Mouse (Mus musculus): Measurements from ENCODE around the gene Fabp7. TPM values are rescaled to one million over a fixed set of nuclear protein-coding genes. Genes with fewer than 3 reads are reported as not detected.

Gene Fabp7
- polyA plus RNA-seq, 2 experiments: 0.70 to 1.6 TPM

GRCm38 (mm10) chr10:57744128-57744765, 40.4 kb upstream of the Fabp7 start:
- Histone ChIP-seq H3K4me3 (ENCODE audit: insufficient read depth in 1 of 2, low read depth in 2 of 2, low read length in 2 of 2) (no peak overlapping the region), H3K9ac (replicated peaks) (no peak overlapping the region), H3K9me3 (ENCODE audit: control insufficient read depth, low read length) (no peaks in the 10 kb centered on the region), H3K27me3 (ENCODE audit: control insufficient read depth, insufficient read depth, low read length) (no peaks in the 10 kb centered on the region), H3K36me3 (replicated peaks; ENCODE audit: control insufficient read depth, insufficient read depth, low read depth) (no peaks in the 10 kb centered on the region), H3K4me2 (ENCODE audit: low read depth) (no peak overlapping the region), H3K27ac (no peak overlapping the region), H3K4me1 (replicated peaks; ENCODE audit: control insufficient read depth in 2 of 2, insufficient read depth in 2 of 2, low read length in 1 of 2) (no peaks in the 10 kb centered on the region)
- 36% methylated on average over 2 of the region's 2 CpGs for WGBS (ENCODE audit: insufficient replicate concordance)
- TF ChIP-seq EP300 (IDR thresholded peaks at IDR 0.05; ENCODE audit: low read depth) (no peak), CTCF (IDR thresholded peaks at IDR 0.05; ENCODE audit: low read depth) (no peak)
- no peak for ATAC-seq (ENCODE audit: insufficient read depth)
- no peak for DNase-seq (ENCODE audit: low read depth in 3 of 3, low spot score in 3 of 3)

GRCm38 (mm10) chr10:57745452-57745851, 39.2 kb upstream of the Fabp7 start:
- DNase-seq (ENCODE audit: low read depth in 3 of 3, low spot score in 3 of 3): no peak

GRCm38 (mm10) chr10:57747127-57747526, 37.6 kb upstream of the Fabp7 start:
- Histone ChIP-seq H3K27me3 (ENCODE audit: control insufficient read depth, insufficient read depth, low read length) (no peaks in the 10 kb centered on the region), H3K4me1 (replicated peaks; ENCODE audit: control insufficient read depth in 2 of 2, insufficient read depth in 2 of 2, low read length in 1 of 2) (no peaks in the 10 kb centered on the region), H3K9me3 (ENCODE audit: control insufficient read depth, low read length) (no peaks in the 10 kb centered on the region), H3K27ac (no peak overlapping the region), H3K36me3 (replicated peaks; ENCODE audit: control insufficient read depth, insufficient read depth, low read depth) (no peaks in the 10 kb centered on the region), H3K4me2 (ENCODE audit: low read depth) (no peak overlapping the region), H3K9ac (replicated peaks) (no peak overlapping the region), H3K4me3 (ENCODE audit: insufficient read depth in 1 of 2, low read depth in 2 of 2, low read length in 2 of 2) (no peak overlapping the region)
- ATAC-seq (ENCODE audit: insufficient read depth): no peak
- DNase-seq (ENCODE audit: low read depth in 3 of 3, low spot score in 3 of 3): no peak
- TF ChIP-seq EP300 (IDR thresholded peaks at IDR 0.05; ENCODE audit: low read depth) (no peak), CTCF (IDR thresholded peaks at IDR 0.05; ENCODE audit: low read depth) (no peak)

More at GRCm38 (mm10) chr10:57745452-57745851, 39.2 kb upstream of the Fabp7 start:
- no peaks in the 10 kb centered on the region for H3K4me1 ChIP-seq (replicated peaks; ENCODE audit: control insufficient read depth in 2 of 2, insufficient read depth in 2 of 2, low read length in 1 of 2)
- no peak overlapping the region for H3K27ac ChIP-seq
- no peak for ATAC-seq (ENCODE audit: insufficient read depth)
- no peaks in the 10 kb centered on the region for H3K27me3 ChIP-seq (ENCODE audit: control insufficient read depth, insufficient read depth, low read length)
- no peak for TF ChIP-seq CTCF (IDR thresholded peaks at IDR 0.05; ENCODE audit: low read depth)
- TF ChIP-seq EP300 (IDR thresholded peaks at IDR 0.05; ENCODE audit: low read depth): no peak
- H3K36me3 ChIP-seq (replicated peaks; ENCODE audit: control insufficient read depth, insufficient read depth, low read depth): no peaks in the 10 kb centered on the region
- no peaks in the 10 kb centered on the region for H3K9me3 ChIP-seq (ENCODE audit: control insufficient read depth, low read length)
- no peak overlapping the region for H3K4me3 ChIP-seq (ENCODE audit: insufficient read depth in 1 of 2, low read depth in 2 of 2, low read length in 2 of 2)
- H3K4me2 ChIP-seq (ENCODE audit: low read depth): no peak overlapping the region
- H3K9ac ChIP-seq (replicated peaks): no peak overlapping the region

GRCm38 (mm10) chr10:57753343-57753742, 31.3 kb upstream of the Fabp7 start:
- Histone ChIP-seq H3K4me1 (replicated peaks; ENCODE audit: control insufficient read depth in 2 of 2, insufficient read depth in 2 of 2, low read length in 1 of 2) (no peaks in the 10 kb centered on the region), H3K27ac (no peak overlapping the region), H3K9me3 (ENCODE audit: control insufficient read depth, low read length) (no peaks in the 10 kb centered on the region), H3K36me3 (replicated peaks; ENCODE audit: control insufficient read depth, insufficient read depth, low read depth) (no peaks in the 10 kb centered on the region), H3K9ac (replicated peaks) (no peak overlapping the region), H3K4me3 (ENCODE audit: insufficient read depth in 1 of 2, low read depth in 2 of 2, low read length in 2 of 2) (no peak overlapping the region), H3K27me3 (ENCODE audit: control insufficient read depth, insufficient read depth, low read length) (no peaks in the 10 kb centered on the region), H3K4me2 (ENCODE audit: low read depth) (no peak overlapping the region)
- WGBS (ENCODE audit: insufficient replicate concordance): 54% methylated on average over 1 of the region's 1 CpGs
- TF ChIP-seq EP300 (IDR thresholded peaks at IDR 0.05; ENCODE audit: low read depth) (no peak), CTCF (IDR thresholded peaks at IDR 0.05; ENCODE audit: low read depth) (no peak)
- DNase-seq (ENCODE audit: low read depth in 3 of 3, low spot score in 3 of 3): no peak
- no peak for ATAC-seq (ENCODE audit: insufficient read depth)

GRCm38 (mm10) chr10:57755201-57755736, 29.4 kb upstream of the Fabp7 start:
- H3K9me3 ChIP-seq (ENCODE audit: control insufficient read depth, low read length): no peaks in the 10 kb centered on the region
- no peaks in the 10 kb centered on the region for H3K27me3 ChIP-seq (ENCODE audit: control insufficient read depth, insufficient read depth, low read length)
- 64% methylated on average over 2 of the region's 2 CpGs for WGBS (ENCODE audit: insufficient replicate concordance)
- ATAC-seq (ENCODE audit: insufficient read depth) (no peak), DNase-seq (ENCODE audit: low read depth in 3 of 3, low spot score in 3 of 3) (no peak)
- H3K27ac ChIP-seq: no peak overlapping the region
- H3K4me3 ChIP-seq (ENCODE audit: insufficient read depth in 1 of 2, low read depth in 2 of 2, low read length in 2 of 2): no peak overlapping the region
- H3K9ac ChIP-seq (replicated peaks): no peak overlapping the region
- TF ChIP-seq CTCF (IDR thresholded peaks at IDR 0.05; ENCODE audit: low read depth) (no peak), EP300 (IDR thresholded peaks at IDR 0.05; ENCODE audit: low read depth) (no peak)
- no peak overlapping the region for H3K4me2 ChIP-seq (ENCODE audit: low read depth)
- H3K36me3 ChIP-seq (replicated peaks; ENCODE audit: control insufficient read depth, insufficient read depth, low read depth): no peaks in the 10 kb centered on the region
- H3K4me1 ChIP-seq (replicated peaks; ENCODE audit: control insufficient read depth in 2 of 2, insufficient read depth in 2 of 2, low read length in 1 of 2): no peaks in the 10 kb centered on the region
